Mouse (Mus musculus) liver, postnatal 0 days (tissue): ENCODE data around the gene Sept11.

Experiments
- CTCF ChIP-seq: sonication (generic); IDR thresholded peaks from 2 replicates; pipeline ENCODE4 v1.5.1; 2016; ENCODE audit warnings: antibody characterized with exemption, low read depth
- EP300 ChIP-seq: IDR thresholded peaks from 2 replicates; pipeline ENCODE4 v1.6.1; 2016; ENCODE audit warnings: antibody characterized with exemption, low read depth, mild to moderate bottlenecking

DNA sequence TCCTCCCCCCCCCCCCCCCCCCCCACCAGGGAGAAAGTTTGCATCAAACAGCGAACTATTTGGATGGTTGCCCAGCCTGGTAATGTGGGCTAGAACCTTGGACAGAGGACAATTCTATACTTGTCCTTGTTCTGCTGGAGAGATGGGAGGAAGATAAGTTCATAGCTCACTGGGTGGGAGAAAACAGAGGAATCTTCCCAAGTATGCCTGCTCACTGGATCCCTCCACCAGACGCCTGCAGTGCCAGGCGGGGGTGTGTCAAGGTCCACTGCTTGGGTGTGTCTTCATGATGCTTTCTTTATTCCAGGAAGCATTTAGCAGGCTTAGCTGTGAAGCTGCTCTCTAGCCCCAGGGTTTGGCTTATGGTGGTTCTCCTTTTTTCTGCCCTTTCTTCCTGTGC lies 34.5 kb downstream of the Sept11 start:
- TF ChIP-seq CTCF = no peak
- no peak for TF ChIP-seq EP300
